Mouse (Mus musculus) frontal cortex, postnatal 10 days (tissue): Measurements from ENCODE around the gene Aff3.

ENCODE experiments used
- DNase-seq, 2 experiments: peaks; one replicate each; pipeline ENCODE4 v3.0.0; 2022; ENCODE audit warnings: low spot score in 2 of 2, mixed read lengths in 1 of 2

Gene Aff3

GRCm38 (mm10) chr1:38658376-38658775, 6.4 kb downstream of the Aff3 start:
- no peak for DNase-seq

- no peak for DNase-seq
Measured at GRCm38 (mm10) chr1:38657606-38658005, 7.1 kb downstream of the Aff3 start.

GRCm38 (mm10) chr1:38654981-38655540, 9.7 kb downstream of the Aff3 start:
- DNase-seq, result no peak

GRCm38 (mm10) chr1:38650031-38650430, 14.7 kb downstream of the Aff3 start:
- DNase-seq, result no peak

- no peak for DNase-seq
Measured at GRCm38 (mm10) chr1:38649174-38649573, 15.6 kb downstream of the Aff3 start.

GRCm38 (mm10) chr1:38642288-38642687, 22.5 kb downstream of the Aff3 start:
- no peak for DNase-seq

- DNase-seq, result no peak
Measured at GRCm38 (mm10) chr1:38639669-38640068, 25.1 kb downstream of the Aff3 start.

GRCm38 (mm10) chr1:38635596-38635995, 29.2 kb downstream of the Aff3 start:
- DNase-seq, result no peak

GRCm38 (mm10) chr1:38634081-38634480, 30.7 kb downstream of the Aff3 start:
- no peak for DNase-seq

GRCm38 (mm10) chr1:38632461-38633180, 32.1 kb downstream of the Aff3 start:
- no peak for DNase-seq

- no peak for DNase-seq
Measured at GRCm38 (mm10) chr1:38631501-38632279, 33.1 kb downstream of the Aff3 start.

GRCm38 (mm10) chr1:38628901-38629585, 35.7 kb downstream of the Aff3 start:
- DNase-seq, result peak in 1 of 2 experiments; percentile 19

GRCm38 (mm10) chr1:38628426-38628825, 36.3 kb downstream of the Aff3 start:
- peak in 1 of 2 experiments; percentile 20 for DNase-seq

GRCm38 (mm10) chr1:38627683-38628361, 36.9 kb downstream of the Aff3 start:
- peak; percentile 38 to 41 for DNase-seq

GRCm38 (mm10) chr1:38626739-38627661, 37.8 kb downstream of the Aff3 start:
- peak; percentile 19 to 57 for DNase-seq

GRCm38 (mm10) chr1:38626388-38626738, 38.4 kb downstream of the Aff3 start:
- peak; percentile 7 to 24 for DNase-seq

GRCm38 (mm10) chr1:38621840-38622239, 42.9 kb downstream of the Aff3 start:
- no peak for DNase-seq

GRCm38 (mm10) chr1:38620401-38620800, 44.4 kb downstream of the Aff3 start:
- no peak for DNase-seq

GRCm38 (mm10) chr1:38606741-38607140, 58.0 kb downstream of the Aff3 start:
- DNase-seq, result no peak

GRCm38 (mm10) chr1:38605426-38605825, 59.3 kb downstream of the Aff3 start:
- DNase-seq, result no peak

- no peak for DNase-seq
Measured at GRCm38 (mm10) chr1:38604611-38605010, 60.1 kb downstream of the Aff3 start.
